Mouse (Mus musculus) midbrain, embryonic 10.5 days (tissue): ENCODE data around the gene Ttc7b. TPM values are rescaled to one million over a fixed set of nuclear protein-coding genes. Genes with fewer than 3 reads are reported as not detected.

Experiments used
- DNase-seq: peaks from one replicate; pipeline ENCODE4 v3.0.0-alpha.2; 2017; ENCODE audit warnings: low spot score
- H3K27ac ChIP-seq: fragments of 300-500 bp; sonication (generic); replicated peaks from 2 replicates; pipeline ENCODE4 v1.5.1; 2016; ENCODE audit warnings: mild to moderate bottlenecking
- H3K27me3 ChIP-seq: fragments of 300-500 bp; sonication (generic); 2 replicates; pipeline ENCODE4 v1.6.1; 2016; ENCODE audit warnings: low read depth, mild to moderate bottlenecking; ENCODE audit not compliant: poor library complexity, severe bottlenecking
- H3K36me3 ChIP-seq: fragments of 300-500 bp; sonication (generic); 2 replicates; pipeline ENCODE4 v1.6.1; 2016; ENCODE audit warnings: mild to moderate bottlenecking, moderate library complexity
- H3K4me1 ChIP-seq: fragments of 300-500 bp; sonication (generic); 2 replicates; pipeline ENCODE4 v1.6.1; 2016
- H3K4me3 ChIP-seq: fragments of 300-500 bp; sonication (generic); 2 replicates; pipeline ENCODE4 v1.5.1; 2016; ENCODE audit warnings: mild to moderate bottlenecking, moderate library complexity
- H3K9me3 ChIP-seq: fragments of 300-500 bp; sonication (generic); replicated peaks from 2 replicates; pipeline ENCODE4 v1.6.1; 2016; ENCODE audit warnings: mild to moderate bottlenecking
- WGBS: fragments of 180-500 bp; shearing (Covaris S2); methylation state at CpG from one replicate; pipeline ENCODE4 v1.1.7; 2016; 5-methylcytosine and 5-hydroxymethylcytosine counted together
- polyA plus RNA-seq: library from polyadenylated mRNA; unstranded; fragments of >200 nt; fragmentation: Nextera tagmentation; extraction: Ambion mirVana; gene quantifications from 2 replicates; pipeline ENCODE4 v1.2.1, GENCODE M21; 2016

The Ttc7b gene
- polyA plus RNA-seq, 1 experiment from 2014 or later, result 5.2 TPM

DNA sequence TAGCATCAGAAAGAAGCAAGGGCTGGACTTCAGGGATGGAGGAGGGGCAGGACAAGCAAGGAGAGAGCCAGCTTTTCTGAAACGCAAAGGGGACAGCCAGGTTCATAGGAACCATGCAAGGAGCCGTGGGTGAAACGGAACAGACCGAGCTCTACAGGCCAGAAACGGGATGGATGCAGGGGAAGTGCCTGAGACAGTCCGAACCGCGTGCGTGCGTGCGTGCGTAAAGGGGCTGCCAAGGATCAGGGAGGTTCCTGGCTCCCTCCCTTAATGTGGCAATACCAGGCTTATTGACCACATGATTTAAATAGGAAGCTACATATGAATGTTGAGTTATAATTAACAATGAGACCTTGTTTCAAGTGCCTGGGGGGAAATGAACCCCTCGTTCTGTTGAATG is 21.2 kb downstream of the Ttc7b start:
- Histone ChIP-seq H3K4me1 (0 out of 2 replicates have a peak, but pooled peaks cover 6% of the 10 kb centered on the region), H3K27ac (no peak overlapping the region), H3K9me3 (no peaks in the 10 kb centered on the region), H3K4me3 (no peak overlapping the region), H3K36me3 (peaks cover 51% of the 10 kb centered on the region), H3K27me3 (no peaks in the 10 kb centered on the region)
- 93% methylated on average over 13 of the region's 13 CpGs for WGBS
- DNase-seq, result no peak

GRCm38 (mm10) chr12:100498006-100498405 is 22.6 kb downstream of the Ttc7b start:
- no peak for DNase-seq
- Histone ChIP-seq H3K9me3 (no peaks in the 10 kb centered on the region), H3K4me1 (no peaks in the 10 kb centered on the region), H3K4me3 (no peak overlapping the region), H3K27me3 (no peaks in the 10 kb centered on the region), H3K36me3 (peaks cover 66% of the 10 kb centered on the region), H3K27ac (no peak overlapping the region)
- WGBS, result 91% methylated on average over 5 of the region's 5 CpGs

DNA sequence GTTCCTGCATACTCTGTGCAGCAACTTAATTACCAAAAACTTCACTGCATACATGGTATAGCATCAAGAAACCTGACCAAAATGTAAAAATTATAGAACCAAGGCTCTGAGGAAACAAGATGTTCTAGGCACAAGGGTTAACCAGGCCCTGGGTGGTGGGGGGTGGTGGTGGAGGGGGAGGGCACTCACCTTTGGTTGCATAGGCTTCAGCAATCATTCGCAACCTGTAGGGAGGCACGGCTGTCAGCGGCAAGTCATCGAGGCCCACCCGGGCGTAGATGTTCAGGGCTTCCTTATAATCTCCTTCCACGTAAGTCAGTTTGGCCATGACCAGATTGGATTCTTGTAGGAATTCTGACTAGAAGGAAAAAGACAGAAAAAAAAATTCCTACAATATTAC is 25.5 kb downstream of the Ttc7b start:
- no peak overlapping the region for H3K27ac ChIP-seq
- H3K4me3 ChIP-seq, result no peak overlapping the region
- no peaks in the 10 kb centered on the region for H3K27me3 ChIP-seq
- H3K4me1 ChIP-seq, result no peaks in the 10 kb centered on the region; the same call in 1 of the 2 replicates
- no peak for DNase-seq
- H3K36me3 ChIP-seq, result peaks cover 79% of the 10 kb centered on the region
- no peaks in the 10 kb centered on the region for H3K9me3 ChIP-seq
- 98% methylated on average over 7 of the region's 7 CpGs for WGBS

GRCm38 (mm10) chr12:100493211-100493610 is 27.4 kb downstream of the Ttc7b start:
- Histone ChIP-seq H3K4me1 (peaks cover 14% of the 10 kb centered on the region), H3K27ac (no peak overlapping the region), H3K36me3 (peaks cover 77% of the 10 kb centered on the region), H3K9me3 (no peaks in the 10 kb centered on the region), H3K4me3 (no peak overlapping the region), H3K27me3 (no peaks in the 10 kb centered on the region)
- DNase-seq, result no peak
- 93% methylated on average over 5 of the region's 5 CpGs for WGBS

GRCm38 (mm10) chr12:100492676-100493075 is 27.9 kb downstream of the Ttc7b start:
- 90% methylated on average over 3 of the region's 3 CpGs for WGBS
- DNase-seq, result no peak
- Histone ChIP-seq H3K36me3 (peaks cover 71% of the 10 kb centered on the region), H3K27me3 (no peaks in the 10 kb centered on the region), H3K4me1 (peaks cover 14% of the 10 kb centered on the region), H3K4me3 (no peak overlapping the region), H3K9me3 (no peaks in the 10 kb centered on the region), H3K27ac (no peak overlapping the region)

GRCm38 (mm10) chr12:100491967-100492611 is 28.5 kb downstream of the Ttc7b start:
- Histone ChIP-seq H3K4me3 (no peak overlapping the region), H3K27me3 (no peaks in the 10 kb centered on the region), H3K27ac (no peak overlapping the region), H3K9me3 (no peaks in the 10 kb centered on the region), H3K4me1 (peaks cover 14% of the 10 kb centered on the region), H3K36me3 (peaks cover 72% of the 10 kb centered on the region)
- 93% methylated on average over 10 of the region's 10 CpGs for WGBS
- DNase-seq, result no peak

DNA sequence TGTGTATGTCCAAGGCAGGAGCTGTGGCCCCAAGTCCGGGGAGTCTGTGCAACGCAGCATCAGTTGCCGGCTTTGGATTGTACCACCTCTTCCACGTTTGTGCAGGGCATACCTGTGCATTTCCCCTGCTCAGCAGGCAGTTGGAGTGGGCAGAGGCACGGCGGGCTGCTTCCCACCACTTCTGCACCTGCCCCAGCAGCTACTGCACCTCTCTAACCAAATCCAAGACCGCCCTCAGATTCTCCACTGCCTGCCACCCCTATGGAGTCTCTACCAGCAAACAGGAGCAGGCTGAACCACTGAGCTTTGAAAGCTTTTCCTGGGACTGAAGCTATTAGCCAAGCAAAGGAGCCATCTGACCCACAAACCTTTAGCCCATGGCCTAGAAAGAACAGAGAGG is 30.8 kb downstream of the Ttc7b start:
- no peak for DNase-seq
- H3K4me1 ChIP-seq, result peaks cover 14% of the 10 kb centered on the region
- H3K4me3 ChIP-seq, result no peak overlapping the region
- no peaks in the 10 kb centered on the region for H3K9me3 ChIP-seq
- no peak overlapping the region for H3K27ac ChIP-seq
- peaks cover 66% of the 10 kb centered on the region for H3K36me3 ChIP-seq
- 94% methylated on average over 7 of the region's 7 CpGs for WGBS
- no peaks in the 10 kb centered on the region for H3K27me3 ChIP-seq

GRCm38 (mm10) chr12:100488368-100488767 is 32.3 kb downstream of the Ttc7b start:
- WGBS, result 93% methylated on average over 5 of the region's 5 CpGs
- no peaks in the 10 kb centered on the region for H3K27me3 ChIP-seq
- peaks cover 14% of the 10 kb centered on the region for H3K4me1 ChIP-seq
- H3K4me3 ChIP-seq, result no peak overlapping the region
- no peak for DNase-seq
- peaks cover 52% of the 10 kb centered on the region for H3K36me3 ChIP-seq
- no peak overlapping the region for H3K27ac ChIP-seq
- H3K9me3 ChIP-seq, result no peaks in the 10 kb centered on the region

DNA sequence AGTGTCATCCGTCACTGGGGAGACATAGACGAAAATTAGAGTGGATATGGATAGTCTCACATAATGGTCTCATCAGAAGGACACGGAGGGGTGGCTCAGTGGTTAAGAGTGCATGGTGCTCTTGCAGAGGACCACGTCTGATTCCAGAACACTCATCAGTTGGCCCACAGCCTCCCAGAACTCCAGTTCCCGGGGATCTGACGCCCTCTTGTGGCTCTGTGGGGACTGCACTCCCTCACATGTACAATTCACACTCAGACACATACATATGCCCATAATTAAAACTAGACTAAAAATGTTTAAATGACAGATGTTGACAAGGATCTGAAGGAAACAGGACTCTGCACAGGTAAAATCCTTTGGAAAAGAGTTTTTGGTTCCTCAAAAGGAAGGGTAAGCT is 34.4 kb downstream of the Ttc7b start:
- Histone ChIP-seq H3K4me1 (peaks cover 20% of the 10 kb centered on the region), H3K27ac (no peak overlapping the region), H3K27me3 (no peaks in the 10 kb centered on the region), H3K4me3 (no peak overlapping the region), H3K36me3 (peaks cover 48% of the 10 kb centered on the region), H3K9me3 (no peaks in the 10 kb centered on the region)
- 72% methylated on average over 6 of the region's 6 CpGs for WGBS
- DNase-seq, result no peak

- no peak for DNase-seq
- Histone ChIP-seq H3K27me3 (no peaks in the 10 kb centered on the region), H3K4me1 (0 out of 2 replicates have a peak, but pooled peaks cover 6% of the 10 kb centered on the region), H3K9me3 (no peaks in the 10 kb centered on the region), H3K4me3 (no peak overlapping the region), H3K27ac (no peak overlapping the region), H3K36me3 (peaks cover 30% of the 10 kb centered on the region)
- 73% methylated on average over 1 of the region's 1 CpGs for WGBS
Observed at GRCm38 (mm10) chr12:100483054-100483453, 37.6 kb downstream of the Ttc7b start.

- H3K27ac ChIP-seq, result 0 out of 2 replicates have a peak overlapping the region, but pooled peaks have one; percentile 28
Observed at GRCm38 (mm10) chr12:100482255-100482654, 38.4 kb downstream of the Ttc7b start.

DNA sequence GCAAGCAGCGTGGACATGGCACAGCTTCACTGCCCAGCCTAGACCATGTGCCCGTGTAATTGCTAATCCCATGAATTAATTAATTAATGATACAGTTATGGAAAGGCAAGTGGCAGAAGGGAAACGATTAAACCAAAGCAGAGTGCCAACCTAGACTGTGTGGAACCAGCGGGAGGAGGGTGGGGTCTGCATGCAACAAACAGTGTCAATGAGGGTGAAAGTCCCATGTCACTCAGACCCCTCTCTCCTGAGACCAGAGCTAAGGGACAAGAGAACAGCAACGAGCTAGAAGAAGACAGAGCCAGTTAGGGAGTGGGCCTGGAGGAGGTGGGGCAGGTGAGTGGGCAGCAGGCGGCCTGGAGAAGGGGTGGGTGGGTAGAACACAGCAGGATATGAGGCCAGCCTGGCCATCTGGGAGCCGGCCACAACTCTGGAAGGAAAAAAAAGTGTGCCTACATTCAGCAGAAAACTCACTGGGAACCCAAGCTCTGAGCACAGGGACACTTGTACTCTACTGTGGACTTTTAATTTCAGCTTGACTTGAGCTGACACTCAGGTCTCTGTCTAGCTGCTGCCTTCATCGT is 39.1 kb downstream of the Ttc7b start:
- DNase-seq, result no peak
- no peaks in the 10 kb centered on the region for H3K27me3 ChIP-seq
- no peaks in the 10 kb centered on the region for H3K9me3 ChIP-seq
- H3K4me1 ChIP-seq, result 0 out of 2 replicates have a peak, but pooled peaks cover 6% of the 10 kb centered on the region
- H3K36me3 ChIP-seq, result peaks cover 25% of the 10 kb centered on the region
- H3K27ac ChIP-seq, result no peak overlapping the region
- H3K4me3 ChIP-seq, result no peak overlapping the region
- WGBS, result 83% methylated on average over 8 of the region's 8 CpGs

More at GRCm38 (mm10) chr12:100482255-100482654, 38.4 kb downstream of the Ttc7b start:
- WGBS, result 86% methylated on average over 7 of the region's 7 CpGs
- H3K27me3 ChIP-seq, result no peaks in the 10 kb centered on the region
- no peak for DNase-seq
- H3K4me1 ChIP-seq, result 0 out of 2 replicates have a peak, but pooled peaks cover 6% of the 10 kb centered on the region
- H3K9me3 ChIP-seq, result no peaks in the 10 kb centered on the region
- peaks cover 26% of the 10 kb centered on the region for H3K36me3 ChIP-seq
- no peak overlapping the region for H3K4me3 ChIP-seq

DNA sequence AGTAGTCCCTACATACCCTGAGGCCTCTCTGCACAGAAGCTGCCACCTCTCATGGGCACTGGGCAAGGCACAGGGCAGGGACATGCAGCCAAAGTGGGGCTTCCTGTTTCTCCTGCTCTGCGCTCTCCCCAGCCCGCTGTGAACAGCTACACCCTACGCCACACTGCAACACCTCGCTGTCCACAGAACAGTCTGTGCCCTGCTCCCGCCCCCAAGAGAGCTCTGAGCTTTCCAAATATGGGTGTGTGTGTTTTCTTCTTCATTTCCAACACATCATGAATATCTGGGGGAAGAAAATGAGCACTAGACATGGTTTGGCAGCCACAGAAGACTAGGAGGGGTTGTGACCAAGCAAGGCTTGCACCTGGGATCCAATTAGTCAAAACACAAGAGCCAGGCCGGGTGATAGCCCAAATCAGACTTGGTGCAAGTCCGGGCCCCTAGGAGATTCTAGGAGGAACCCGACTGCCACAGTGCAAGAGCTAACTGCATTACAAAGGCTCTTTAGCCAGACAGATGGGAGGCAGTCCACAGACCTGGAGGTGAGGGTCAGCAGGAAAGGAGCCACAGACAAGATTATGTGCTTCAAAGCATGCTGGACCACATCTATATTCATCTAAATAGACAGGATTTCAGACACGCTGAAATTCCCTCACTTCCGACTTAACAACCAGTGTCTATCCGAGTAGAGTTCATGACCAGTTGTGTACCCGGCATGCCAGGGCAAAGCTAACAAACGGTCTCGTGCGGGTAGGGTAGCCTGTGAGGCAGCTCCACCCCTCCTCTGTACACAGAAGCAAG is 39.8 kb downstream of the Ttc7b start:
- Histone ChIP-seq H3K36me3 (peaks cover 20% of the 10 kb centered on the region), H3K9me3 (no peaks in the 10 kb centered on the region), H3K27ac (no peak overlapping the region), H3K4me1 (0 out of 2 replicates have a peak, but pooled peaks cover 6% of the 10 kb centered on the region), H3K27me3 (no peaks in the 10 kb centered on the region), H3K4me3 (no peak overlapping the region)
- no peak for DNase-seq
- 92% methylated on average over 15 of the region's 15 CpGs for WGBS
